13 mouse cellular contexts compared by ENCODE assay signal in the genomic region with DNA sequence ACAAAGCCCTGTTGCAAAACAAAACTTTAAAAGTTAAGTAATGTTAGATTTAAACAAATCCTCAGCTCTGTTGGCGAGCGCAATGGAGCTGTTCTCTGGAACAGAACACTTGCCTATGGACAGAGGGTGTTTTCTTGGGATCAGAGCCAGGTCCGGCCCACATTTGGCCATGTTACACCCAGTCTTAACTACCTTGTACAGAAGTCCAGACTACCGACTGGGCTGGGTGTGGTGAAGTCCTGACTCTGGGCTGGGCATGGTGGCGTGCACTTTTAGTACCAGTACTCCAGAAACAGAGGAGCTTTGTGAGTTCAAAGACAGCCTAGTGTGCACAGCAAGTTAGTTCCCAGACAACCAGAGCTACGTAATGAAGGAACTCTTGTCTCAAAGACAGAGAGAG. TPM values are rescaled to one million over a fixed set of nuclear protein-coding genes. Genes with fewer than 3 reads are reported as not detected.
A peak's percentile ranks its signal among the peaks of the same experiment; 100 is the strongest.
DNase-seq lines count a peak whose midpoint lies in the region; ATAC-seq and TF ChIP-seq lines count a peak whose summit lies in the region.
"Had no signal": no experiment of that assay in that cellular context is flagged by ENCODE, and none has a peak within 500 bp of the region (broad histone marks: within the 10 kb centered on the region; RNA-seq: fewer than 3 reads in every experiment).

No protein-coding gene starts in this region.

- peaks cover 30% of the 10 kb centered on the region for H3K4me1 ChIP-seq in heart, embryonic 10.5 days
- peaks cover 23% of the 10 kb centered on the region for H3K4me1 ChIP-seq in neural tube, embryonic 13.5 days (replicated peaks)
- H3K4me1 ChIP-seq in neural tube, embryonic 15.5 days, result peaks cover 23% of the 10 kb centered on the region
- peaks cover 18% of the 10 kb centered on the region for H3K4me1 ChIP-seq in lung, embryonic 14.5 days (ENCODE audit: insufficient read depth)
- 0 out of 2 replicates have a peak, but pooled peaks cover 2% of the 10 kb centered on the region for H3K4me1 ChIP-seq in cerebellum, adult 2 months (ENCODE audit: control insufficient read depth, insufficient read depth, low read length)

- no peak for TF ChIP-seq CTCF in lung, embryonic 14.5 days (IDR thresholded peaks at IDR 0.05; ENCODE audit: low read depth)
- TF ChIP-seq CTCF in cerebellum, adult 2 months (IDR thresholded peaks at IDR 0.05; ENCODE audit: borderline replicate concordance, insufficient read depth, low read depth, low read length), result no peak

- 75% methylated on average over 6 of the region's 6 CpGs for WGBS in heart, embryonic 10.5 days
- WGBS in neural tube, embryonic 13.5 days, result 83% methylated on average over 6 of the region's 6 CpGs
- 86% methylated on average over 6 of the region's 6 CpGs for WGBS in neural tube, embryonic 15.5 days
- WGBS in lung, embryonic 14.5 days, result 59% methylated on average over 6 of the region's 6 CpGs
- WGBS in cerebellum, adult 2 months, result 60% methylated on average over 6 of the region's 6 CpGs

- 0 out of 2 replicates have a peak overlapping the region, but pooled peaks have one; percentile 84 for H3K9ac ChIP-seq in neural tube, embryonic 13.5 days
- H3K9ac ChIP-seq in neural tube, embryonic 15.5 days (replicated peaks), result no peak overlapping the region
- peak overlapping the region; percentile 29 for H3K9ac ChIP-seq in lung, embryonic 14.5 days

- DNase-seq in heart, adult 18-20 months, result peak; percentile 8 to 28
- DNase-seq in heart, embryonic 10.5 days (ENCODE audit: low spot score), result no peak
- DNase-seq in lung, embryonic 14.5 days, result peak; percentile 68
- no peak for DNase-seq in cerebellum, adult 11 months
- no peak for DNase-seq in cerebellum, adult 2 months
- no peak for DNase-seq in layer of hippocampus, postnatal 36 days

- H3K27me3 ChIP-seq in heart, embryonic 10.5 days (ENCODE audit: insufficient read depth, poor library complexity, severe bottlenecking), result no peaks in the 10 kb centered on the region
- H3K27me3 ChIP-seq in neural tube, embryonic 13.5 days, result no peaks in the 10 kb centered on the region
- no peaks in the 10 kb centered on the region for H3K27me3 ChIP-seq in neural tube, embryonic 15.5 days (replicated peaks)
- H3K27me3 ChIP-seq in lung, embryonic 14.5 days (ENCODE audit: insufficient read depth, low read length), result no peaks in the 10 kb centered on the region
- H3K27me3 ChIP-seq in cerebellum, adult 2 months (ENCODE audit: control insufficient read depth, insufficient read depth, low read length), result no peaks in the 10 kb centered on the region

- ATAC-seq in neural tube, embryonic 13.5 days (ENCODE audit: low read depth), result no peak
- no peak for ATAC-seq in neural tube, embryonic 15.5 days (ENCODE audit: low FRiP score)
- ATAC-seq in lung, embryonic 14.5 days (ENCODE audit: insufficient read depth), result no peak
- ATAC-seq: CD4-positive, CD25-positive, alpha-beta regulatory T cell, adult 4 months; midbrain, embryonic 16.5 days had no signal

- no peak for TF ChIP-seq POLR2A in cerebellum, adult 2 months (IDR thresholded peaks at IDR 0.05; ENCODE audit: borderline replicate concordance, insufficient read depth, low read length)

- H3K27ac ChIP-seq in heart, embryonic 10.5 days, result no peak overlapping the region
- H3K27ac ChIP-seq in neural tube, embryonic 13.5 days (replicated peaks), result no peak overlapping the region
- no peak overlapping the region for H3K27ac ChIP-seq in neural tube, embryonic 15.5 days (replicated peaks)
- no peak overlapping the region for H3K27ac ChIP-seq in lung, embryonic 14.5 days (ENCODE audit: low read depth)
- no peak overlapping the region for H3K27ac ChIP-seq in cerebellum, adult 2 months (ENCODE audit: insufficient read depth, low read length)

- H3K4me2 ChIP-seq in neural tube, embryonic 13.5 days, result no peak overlapping the region
- no peak overlapping the region for H3K4me2 ChIP-seq in neural tube, embryonic 15.5 days
- H3K4me2 ChIP-seq in lung, embryonic 14.5 days, result peak overlapping the region; percentile 10

- no peak overlapping the region for H3K4me3 ChIP-seq in heart, embryonic 10.5 days
- no peak overlapping the region for H3K4me3 ChIP-seq in neural tube, embryonic 13.5 days
- H3K4me3 ChIP-seq in neural tube, embryonic 15.5 days (replicated peaks), result no peak overlapping the region
- no peak overlapping the region for H3K4me3 ChIP-seq in lung, embryonic 14.5 days (ENCODE audit: low read depth, low read length)
- H3K4me3 ChIP-seq in cerebellum, adult 2 months (replicated peaks; ENCODE audit: insufficient read depth, low read depth, low read length), result no peak overlapping the region

- no peaks in the 10 kb centered on the region for H3K9me3 ChIP-seq in heart, embryonic 10.5 days
- no peaks in the 10 kb centered on the region for H3K9me3 ChIP-seq in neural tube, embryonic 13.5 days
- H3K9me3 ChIP-seq in neural tube, embryonic 15.5 days (replicated peaks), result no peaks in the 10 kb centered on the region
- H3K9me3 ChIP-seq in lung, embryonic 14.5 days (ENCODE audit: low read depth, low read length), result no peaks in the 10 kb centered on the region

- H3K36me3 ChIP-seq in heart, embryonic 10.5 days, result peaks cover 31% of the 10 kb centered on the region
- H3K36me3 ChIP-seq in neural tube, embryonic 13.5 days, result 0 out of 2 replicates have a peak, but pooled peaks cover 10% of the 10 kb centered on the region
- no peaks in the 10 kb centered on the region for H3K36me3 ChIP-seq in neural tube, embryonic 15.5 days
- peaks cover 16% of the 10 kb centered on the region; the same call in 1 of the 2 replicates for H3K36me3 ChIP-seq in lung, embryonic 14.5 days (ENCODE audit: insufficient read depth)

RNA-seq across cellular contexts. Expression of gene Fam57b, which starts 9.5 kb away (rescaled TPM):
- total RNA-seq in heart, adult 18-20 months (2021), result 1 to 10 TPM; 8.4 to 8.6 TPM
- polyA plus RNA-seq in heart, embryonic 10.5 days (2016; fragmentation: Nextera tagmentation; extraction: Ambion mirVana), result 0.06 and 0.38 TPM in 2 replicates
- polyA plus RNA-seq in neural tube, embryonic 13.5 days (2015; fragmentation: Nextera tagmentation; extraction: Ambion mirVana), result 36.8 and 40.6 TPM in 2 replicates
- 48.2 and 54.4 TPM in 2 replicates for polyA plus RNA-seq in neural tube, embryonic 15.5 days (2015; fragmentation: Nextera tagmentation; extraction: Ambion mirVana)
- 0.17 and 0.88 TPM in 2 replicates for polyA plus RNA-seq in lung, embryonic 14.5 days (2014; fragmentation: Nextera tagmentation; extraction: Ambion mirVana)
- 193 and 196 TPM in 2 replicates for polyA plus RNA-seq in cerebellum, adult 2 months (2012; rRNA removed)
- total RNA-seq in layer of hippocampus, postnatal 36 days (2021), result 10 to 100 TPM; 75.1 to 83.3 TPM
- polyA plus RNA-seq: CD4-positive, CD25-positive, alpha-beta regulatory T cell, adult 4 months; limb, embryonic 11.5 days had no signal

RNA-seq across cellular contexts. Expression of gene Ppp4c, which starts 14.7 kb away (rescaled TPM):
- 10 to 100 TPM; 35.6 to 39.0 TPM for total RNA-seq in heart, adult 18-20 months (2021)
- 233 and 325 TPM in 2 replicates for polyA plus RNA-seq in heart, embryonic 10.5 days (2016; fragmentation: Nextera tagmentation; extraction: Ambion mirVana)
- 216 and 230 TPM in 2 replicates for polyA plus RNA-seq in neural tube, embryonic 13.5 days (2015; fragmentation: Nextera tagmentation; extraction: Ambion mirVana)
- 154 and 188 TPM in 2 replicates for polyA plus RNA-seq in neural tube, embryonic 15.5 days (2015; fragmentation: Nextera tagmentation; extraction: Ambion mirVana)
- 278 and 300 TPM in 2 replicates for polyA plus RNA-seq in lung, embryonic 14.5 days (2014; fragmentation: Nextera tagmentation; extraction: Ambion mirVana)
- 110 and 119 TPM in 2 replicates for polyA plus RNA-seq in cerebellum, adult 2 months (2012; rRNA removed)
- total RNA-seq in layer of hippocampus, postnatal 36 days (2021), result 10 to 100 TPM; 54.3 to 59.5 TPM

RNA-seq across cellular contexts. Expression of gene 4930451I11Rik, which starts 24.5 kb away (rescaled TPM):
- total RNA-seq in heart, adult 18-20 months (2021), result not detected
- not detected in 2 replicates for polyA plus RNA-seq in heart, embryonic 10.5 days (2016; fragmentation: Nextera tagmentation; extraction: Ambion mirVana)
- polyA plus RNA-seq in neural tube, embryonic 13.5 days (2015; fragmentation: Nextera tagmentation; extraction: Ambion mirVana), result not detected in 2 replicates
- not detected in 2 replicates for polyA plus RNA-seq in neural tube, embryonic 15.5 days (2015; fragmentation: Nextera tagmentation; extraction: Ambion mirVana)
- not detected in 2 replicates for polyA plus RNA-seq in lung, embryonic 14.5 days (2014; fragmentation: Nextera tagmentation; extraction: Ambion mirVana)
- not detected in 2 replicates for polyA plus RNA-seq in cerebellum, adult 2 months (2012; rRNA removed)
- not detected for total RNA-seq in layer of hippocampus, postnatal 36 days (2021)
- polyA plus RNA-seq: CD4-positive, CD25-positive, alpha-beta regulatory T cell, adult 4 months; embryonic facial prominence, embryonic 11.5 days; heart, postnatal 0 days; limb, embryonic 11.5 days; midbrain, embryonic 16.5 days had no signal

RNA-seq across cellular contexts. Expression of gene Tbx6, which starts 25.7 kb away (rescaled TPM):
- total RNA-seq in heart, adult 18-20 months (2021), result under 1 TPM; 0.27 to 0.64 TPM
- polyA plus RNA-seq in heart, embryonic 10.5 days (2016; fragmentation: Nextera tagmentation; extraction: Ambion mirVana), result 0.23 and 0.53 TPM in 2 replicates
- polyA plus RNA-seq in neural tube, embryonic 13.5 days (2015; fragmentation: Nextera tagmentation; extraction: Ambion mirVana), result 0.25 and 0.66 TPM in 2 replicates
- polyA plus RNA-seq in neural tube, embryonic 15.5 days (2015; fragmentation: Nextera tagmentation; extraction: Ambion mirVana), result 0.34 and 0.35 TPM in 2 replicates
- 0.28 TPM in 1 of 2 replicates, not detected in the other for polyA plus RNA-seq in lung, embryonic 14.5 days (2014; fragmentation: Nextera tagmentation; extraction: Ambion mirVana)
- 2.2 TPM in 2 replicates for polyA plus RNA-seq in cerebellum, adult 2 months (2012; rRNA removed)
- 1 to 10 TPM in 1 of 2 experiments, under 1 TPM in 1; 0.75 to 1.1 TPM for total RNA-seq in layer of hippocampus, postnatal 36 days (2021)
- polyA plus RNA-seq: heart, postnatal 0 days had no signal

RNA-seq across cellular contexts. Expression of gene Ypel3, which starts 30.2 kb away (rescaled TPM):
- total RNA-seq in heart, adult 18-20 months (2021), result 10 to 100 TPM; 43.4 to 73.3 TPM
- 43.4 and 66.0 TPM in 2 replicates for polyA plus RNA-seq in heart, embryonic 10.5 days (2016; fragmentation: Nextera tagmentation; extraction: Ambion mirVana)
- polyA plus RNA-seq in neural tube, embryonic 13.5 days (2015; fragmentation: Nextera tagmentation; extraction: Ambion mirVana), result 204 and 215 TPM in 2 replicates
- polyA plus RNA-seq in neural tube, embryonic 15.5 days (2015; fragmentation: Nextera tagmentation; extraction: Ambion mirVana), result 187 and 207 TPM in 2 replicates
- polyA plus RNA-seq in lung, embryonic 14.5 days (2014; fragmentation: Nextera tagmentation; extraction: Ambion mirVana), result 87.8 and 91.2 TPM in 2 replicates
- polyA plus RNA-seq in cerebellum, adult 2 months (2012; rRNA removed), result 628 and 636 TPM in 2 replicates
- 100 to 1,000 TPM; 278 to 291 TPM for total RNA-seq in layer of hippocampus, postnatal 36 days (2021)

Comparison
In these comparisons a context has a peak if more than half of its experiments do, and no peak if none do; other contexts are left out.
1. DNase-seq: peak in heart, adult 18-20 months (2 of 2) and lung, embryonic 14.5 days (single experiment); none in heart, embryonic 10.5 days (single experiment), cerebellum, adult 11 months (single experiment), cerebellum, adult 2 months (0 of 2) and layer of hippocampus, postnatal 36 days (0 of 2).
2. RNA of gene Fam57b, which starts 9.5 kb away (polyA plus RNA-seq): 193 to 196 TPM in cerebellum, adult 2 months, 48.2 to 54.4 TPM in neural tube, embryonic 15.5 days and 36.8 to 40.6 TPM in neural tube, embryonic 13.5 days; 0.06 to 0.38 TPM in heart, embryonic 10.5 days and 0.17 to 0.88 TPM in lung, embryonic 14.5 days; every median in the first group is over 10 times any median in the second.